Mouse (Mus musculus) gastrocnemius, postnatal 10 days (tissue): ENCODE data around the gene Ugt1a1. TPM values are rescaled to one million over a fixed set of nuclear protein-coding genes. Genes with fewer than 3 reads are reported as not detected.

Experiments
- DNase-seq: peaks from one replicate; pipeline ENCODE4 v3.0.0; 2021; ENCODE audit warnings: mixed read lengths
- total RNA-seq, 2 experiments: library from RNA; stranded (reverse); gene quantifications; 2 replicates each; pipeline ENCODE4 v1.2.3; 2021

Ugt1a1 gene
- total RNA-seq, 2 experiments from 2014 or later: not detected

GRCm38 (mm10) chr1:88258881-88259642 lies 47.3 kb downstream of the Ugt1a1 start:
- DNase-seq: no peak

- no peak for DNase-seq
Measured at GRCm38 (mm10) chr1:88259643-88260024, 47.9 kb downstream of the Ugt1a1 start.

GRCm38 (mm10) chr1:88260114-88260513 lies 48.4 kb downstream of the Ugt1a1 start:
- peak; percentile 68 for DNase-seq

- DNase-seq: no peak
Measured at GRCm38 (mm10) chr1:88260604-88261377, 49.0 kb downstream of the Ugt1a1 start.

GRCm38 (mm10) chr1:88261706-88262105 lies 49.9 kb downstream of the Ugt1a1 start:
- DNase-seq: no peak

- peak; percentile 72 for DNase-seq
Measured at GRCm38 (mm10) chr1:88262255-88262654, 50.5 kb downstream of the Ugt1a1 start.

- DNase-seq: no peak
Measured at GRCm38 (mm10) chr1:88262961-88263360, 51.2 kb downstream of the Ugt1a1 start.

GRCm38 (mm10) chr1:88263778-88264177 lies 52.0 kb downstream of the Ugt1a1 start:
- no peak for DNase-seq

GRCm38 (mm10) chr1:88264237-88264868 lies 52.6 kb downstream of the Ugt1a1 start:
- DNase-seq: no peak

- DNase-seq: peak; percentile 69
Measured at GRCm38 (mm10) chr1:88264869-88265240, 53.1 kb downstream of the Ugt1a1 start.

GRCm38 (mm10) chr1:88266123-88266522 lies 54.4 kb downstream of the Ugt1a1 start:
- peak; percentile 15 for DNase-seq

- DNase-seq: no peak
Measured at GRCm38 (mm10) chr1:88267489-88267888, 55.7 kb downstream of the Ugt1a1 start.

- peak; percentile 15 for DNase-seq
Measured at GRCm38 (mm10) chr1:88268070-88268469, 56.3 kb downstream of the Ugt1a1 start.

Other genes with a start within 250 kb of the Ugt1a1 start
- gene Usp40, start 203.4 kb upstream of the Ugt1a1 start, total RNA-seq: 10 to 100 TPM; 13.0 to 20.0 TPM
- not detected for gene Ugt1a10, start 156.6 kb upstream of the Ugt1a1 start, total RNA-seq
- not detected for gene Ugt1a9, start 141.2 kb upstream of the Ugt1a1 start, total RNA-seq
- gene Ugt1a8, start 124.1 kb upstream of the Ugt1a1 start, total RNA-seq: not detected
- 1 to 10 TPM; 1.1 to 1.6 TPM for gene Ugt1a7c, start 116.9 kb upstream of the Ugt1a1 start, total RNA-seq
- gene Ugt1a6b, start 108.7 kb upstream of the Ugt1a1 start, total RNA-seq: under 1 TPM; 0.81 to 0.87 TPM
- gene Ugt1a6a, start 77.2 kb upstream of the Ugt1a1 start, total RNA-seq: 1 to 10 TPM in 1 of 2 experiments, under 1 TPM in 1; 0.90 to 1.4 TPM
- gene Ugt1a5, start 45.9 kb upstream of the Ugt1a1 start, total RNA-seq: under 1 TPM in 1 of 2 experiments, not detected in 1; 0.18 TPM
- under 1 TPM in 1 of 2 experiments, not detected in 1; 0.18 TPM for gene Ugt1a2, start 11.4 kb upstream of the Ugt1a1 start, total RNA-seq
- 1 to 10 TPM in 1 of 2 experiments, under 1 TPM in 1; 0.75 to 1.1 TPM for gene Dnajb3, start 6.2 kb upstream of the Ugt1a1 start, total RNA-seq
- under 1 TPM in 1 of 2 experiments, not detected in 1; 0.34 TPM for gene Mroh2a, start 15.0 kb downstream of the Ugt1a1 start, total RNA-seq
- gene Hjurp, start 65.7 kb downstream of the Ugt1a1 start, total RNA-seq: 10 to 100 TPM; 29.0 to 47.9 TPM
- gene Trpm8, start 65.7 kb downstream of the Ugt1a1 start, total RNA-seq: not detected
- under 1 TPM in 1 of 2 experiments, not detected in 1; 0.52 TPM for gene Spp2, start 195.0 kb downstream of the Ugt1a1 start, total RNA-seq